In genomic region chr13:70508708-70509374, GRCm38 (mm10) we compare ENCODE assay signal across 17 mouse cellular contexts.
A peak's percentile ranks its signal among the peaks of the same experiment; 100 is the strongest.
DNase-seq lines count a peak whose midpoint lies in the region; ATAC-seq and TF ChIP-seq lines count a peak whose summit lies in the region.
"Had no signal": no experiment of that assay in that cellular context is flagged by ENCODE, and none has a peak within 500 bp of the region (broad histone marks: within the 10 kb centered on the region; RNA-seq: fewer than 3 reads in every experiment).

No protein-coding gene starts in this region.

- no peak overlapping the region for H3K9ac ChIP-seq in midbrain, embryonic 11.5 days (ENCODE audit: low read length)
- H3K9ac ChIP-seq in hindbrain, embryonic 13.5 days: no peak overlapping the region
- H3K9ac ChIP-seq in midbrain, embryonic 16.5 days (ENCODE audit: low read depth, low read length): no peak overlapping the region
- no peak overlapping the region for H3K9ac ChIP-seq in stomach, postnatal 0 days (ENCODE audit: low read length)
- H3K9ac ChIP-seq: heart, embryonic 15.5 days; liver, embryonic 14.5 days had no signal

- no peak for DNase-seq in midbrain, embryonic 11.5 days (ENCODE audit: low spot score, missing footprints)
- no peak for DNase-seq in midbrain, embryonic 10.5 days (ENCODE audit: low spot score)
- no peak for DNase-seq in thymus, postnatal 0 days (ENCODE audit: low spot score)
- DNase-seq in stomach, postnatal 0 days (ENCODE audit: low spot score): no peak
- DNase-seq in liver: no peak
- DNase-seq: adrenal gland, postnatal 10 days; cerebellum, adult 8-10 months; embryo, embryonic 11 days; kidney, adult 8-10 months; lung, postnatal 14 days; right cerebral cortex, adult 18-20 months; spleen, adult 18-20 months had no signal

- H3K4me1 ChIP-seq in midbrain, embryonic 11.5 days (ENCODE audit: control insufficient read depth, insufficient read depth, low read length): no peaks in the 10 kb centered on the region
- H3K4me1 ChIP-seq in midbrain, embryonic 10.5 days: no peaks in the 10 kb centered on the region
- peaks cover 18% of the 10 kb centered on the region for H3K4me1 ChIP-seq in hindbrain, embryonic 13.5 days (replicated peaks)
- peaks cover 8% of the 10 kb centered on the region; the same call in 1 of the 2 replicates for H3K4me1 ChIP-seq in midbrain, embryonic 16.5 days (ENCODE audit: control insufficient read depth, insufficient read depth, low read length)
- no peaks in the 10 kb centered on the region for H3K4me1 ChIP-seq in stomach, postnatal 0 days (replicated peaks; ENCODE audit: control insufficient read depth, insufficient read depth)
- H3K4me1 ChIP-seq: heart, embryonic 15.5 days had no signal

- no peak for TF ChIP-seq CTCF in stomach, postnatal 0 days (IDR thresholded peaks at IDR 0.05; ENCODE audit: low read depth)

- whole genome bisulfite sequencing in midbrain, embryonic 11.5 days: 64% methylated on average over 5 of the region's 5 CpGs
- 68% methylated on average over 5 of the region's 5 CpGs for WGBS in midbrain, embryonic 10.5 days
- WGBS in hindbrain, embryonic 13.5 days: 50% methylated on average over 5 of the region's 5 CpGs
- 49% methylated on average over 5 of the region's 5 CpGs for WGBS in midbrain, embryonic 16.5 days
- 50% methylated on average over 5 of the region's 5 CpGs for WGBS in stomach, postnatal 0 days

- H3K27me3 ChIP-seq in midbrain, embryonic 11.5 days (ENCODE audit: control insufficient read depth, insufficient read depth, low read length): no peaks in the 10 kb centered on the region
- H3K27me3 ChIP-seq in midbrain, embryonic 10.5 days (ENCODE audit: low read depth, poor library complexity, severe bottlenecking): no peaks in the 10 kb centered on the region
- no peaks in the 10 kb centered on the region for H3K27me3 ChIP-seq in hindbrain, embryonic 13.5 days
- H3K27me3 ChIP-seq in midbrain, embryonic 16.5 days (ENCODE audit: control insufficient read depth, insufficient read depth, low read depth, low read length): no peaks in the 10 kb centered on the region
- no peaks in the 10 kb centered on the region for H3K27me3 ChIP-seq in stomach, postnatal 0 days (ENCODE audit: control insufficient read depth, insufficient read depth, low read length)
- H3K27me3 ChIP-seq: heart, embryonic 15.5 days had no signal

- no peak overlapping the region for H3K4me3 ChIP-seq in midbrain, embryonic 11.5 days (ENCODE audit: low read depth, low read length)
- no peak overlapping the region for H3K4me3 ChIP-seq in midbrain, embryonic 10.5 days
- H3K4me3 ChIP-seq in hindbrain, embryonic 13.5 days: no peak overlapping the region
- H3K4me3 ChIP-seq in midbrain, embryonic 16.5 days (ENCODE audit: low read depth, low read length): no peak overlapping the region
- H3K4me3 ChIP-seq in stomach, postnatal 0 days (ENCODE audit: low read depth, low read length): no peak overlapping the region
- H3K4me3 ChIP-seq: heart, embryonic 15.5 days had no signal

- H3K4me2 ChIP-seq in midbrain, embryonic 11.5 days: no peak overlapping the region
- H3K4me2 ChIP-seq in hindbrain, embryonic 13.5 days: no peak overlapping the region
- no peak overlapping the region for H3K4me2 ChIP-seq in midbrain, embryonic 16.5 days (ENCODE audit: low read length)
- no peak overlapping the region for H3K4me2 ChIP-seq in stomach, postnatal 0 days (replicated peaks; ENCODE audit: low read depth)
- H3K4me2 ChIP-seq: heart, embryonic 15.5 days had no signal

- no peak for TF ChIP-seq EP300 in stomach, postnatal 0 days (optimal IDR thresholded peaks at IDR 0.05)

- ATAC-seq in midbrain, embryonic 11.5 days (ENCODE audit: low FRiP score): peak; percentile 68; the same call in 1 of the 2 replicates
- peak; percentile 80 for ATAC-seq in hindbrain, embryonic 13.5 days (ENCODE audit: low FRiP score)
- ATAC-seq in midbrain, embryonic 16.5 days: peak; percentile 68
- no peak for ATAC-seq in stomach, postnatal 0 days (ENCODE audit: low FRiP score, low TSS enrichment)

- no peaks in the 10 kb centered on the region for H3K36me3 ChIP-seq in midbrain, embryonic 11.5 days (ENCODE audit: control insufficient read depth, insufficient read depth, low read length)
- no peaks in the 10 kb centered on the region for H3K36me3 ChIP-seq in midbrain, embryonic 10.5 days
- no peaks in the 10 kb centered on the region for H3K36me3 ChIP-seq in hindbrain, embryonic 13.5 days
- H3K36me3 ChIP-seq in midbrain, embryonic 16.5 days (ENCODE audit: control insufficient read depth, insufficient read depth, low read length): no peaks in the 10 kb centered on the region
- no peaks in the 10 kb centered on the region for H3K36me3 ChIP-seq in stomach, postnatal 0 days (ENCODE audit: control insufficient read depth, insufficient read depth, low read length)
- H3K36me3 ChIP-seq: G1E; heart, embryonic 15.5 days had no signal

- no peak overlapping the region for H3K27ac ChIP-seq in midbrain, embryonic 11.5 days (ENCODE audit: low read depth, low read length)
- no peak overlapping the region for H3K27ac ChIP-seq in midbrain, embryonic 10.5 days (replicated peaks)
- peak overlapping the region; percentile 48; the same call in 1 of the 2 replicates for H3K27ac ChIP-seq in hindbrain, embryonic 13.5 days
- no peak overlapping the region for H3K27ac ChIP-seq in midbrain, embryonic 16.5 days (ENCODE audit: low read length)
- H3K27ac ChIP-seq in stomach, postnatal 0 days (replicated peaks): no peak overlapping the region
- H3K27ac ChIP-seq: heart, embryonic 15.5 days; liver, embryonic 14.5 days had no signal

- no peaks in the 10 kb centered on the region for H3K9me3 ChIP-seq in midbrain, embryonic 11.5 days (ENCODE audit: control insufficient read depth, low read length)
- no peaks in the 10 kb centered on the region for H3K9me3 ChIP-seq in midbrain, embryonic 10.5 days (replicated peaks)
- H3K9me3 ChIP-seq in hindbrain, embryonic 13.5 days: no peaks in the 10 kb centered on the region
- no peaks in the 10 kb centered on the region for H3K9me3 ChIP-seq in midbrain, embryonic 16.5 days (replicated peaks; ENCODE audit: control insufficient read depth, low read length, poor library complexity, severe bottlenecking)
- H3K9me3 ChIP-seq in stomach, postnatal 0 days (ENCODE audit: control insufficient read depth, low read length): no peaks in the 10 kb centered on the region
- H3K9me3 ChIP-seq: heart, embryonic 15.5 days had no signal
